Mouse (Mus musculus) heart, embryonic 14.5 days (tissue): ENCODE results near the gene Sos1. TPM values are rescaled to one million over a fixed set of nuclear protein-coding genes. Genes with fewer than 3 reads are reported as not detected.

Experiments
- ATAC-seq: fragments of 200-750 bp; cut with Nextera tagmentation; 2 replicates; pipeline ENCODE4 v1.8.0; 2017; ENCODE audit warnings: low read depth, moderate TSS enrichment; ENCODE audit not compliant: insufficient number of reproducible peaks, insufficient read depth, low FRiP score
- H3K27ac ChIP-seq, 2 experiments: fragments of 200-500 bp in 1 of 2; fragments of 300-500 bp in 1 of 2; sonication (generic) in 1 of 2; replicated peaks in 1 of 2; 2 replicates each; pipeline ENCODE4 v1.5.1; 2012 to 2014; ENCODE audit warnings: low read depth in 2 of 2, low read length in 2 of 2, control low read depth in 1 of 2, mild to moderate bottlenecking in 1 of 2, mixed read lengths in 1 of 2; ENCODE audit not compliant: control insufficient read depth in 1 of 2, insufficient read depth in 1 of 2
- H3K27me3 ChIP-seq: fragments of 300-500 bp; sonication (generic); 2 replicates; pipeline ENCODE4 v1.6.1; 2014; ENCODE audit warnings: mild to moderate bottlenecking, low read length, control low read depth; ENCODE audit not compliant: control insufficient read depth, insufficient read depth
- H3K36me3 ChIP-seq: fragments of 300-500 bp; sonication (generic); 2 replicates; pipeline ENCODE4 v1.6.1; 2014; ENCODE audit warnings: mild to moderate bottlenecking, control low read depth, low read length, mixed read lengths; ENCODE audit not compliant: control insufficient read depth, insufficient read depth
- H3K4me1 ChIP-seq, 2 experiments: fragments of 200-500 bp in 1 of 2; fragments of 300-500 bp in 1 of 2; sonication (generic) in 1 of 2; 2 replicates each; pipeline ENCODE4 v1.6.1; 2012 to 2014; ENCODE audit warnings: low read length in 2 of 2, control low read depth in 1 of 2, mixed read lengths in 1 of 2; ENCODE audit not compliant: control insufficient read depth in 2 of 2, insufficient read depth in 2 of 2
- H3K4me2 ChIP-seq: fragments of 300-500 bp; sonication (generic); 2 replicates; pipeline ENCODE4 v1.6.1; 2014; ENCODE audit warnings: mild to moderate bottlenecking, low read length
- H3K4me3 ChIP-seq, 2 experiments: fragments of 200-500 bp in 1 of 2; fragments of 300-500 bp in 1 of 2; sonication (generic) in 1 of 2; 2 replicates each; pipeline ENCODE4 v1.5.1; 2012 to 2014; ENCODE audit warnings: low read length in 2 of 2, mild to moderate bottlenecking in 2 of 2, control low read depth in 1 of 2, low read depth in 1 of 2, moderate library complexity in 1 of 2; ENCODE audit not compliant: control insufficient read depth in 1 of 2, insufficient read depth in 1 of 2
- H3K9ac ChIP-seq: fragments of 300-500 bp; sonication (generic); 2 replicates; pipeline ENCODE4 v1.6.1; 2014; ENCODE audit warnings: mild to moderate bottlenecking, low read length
- H3K9me3 ChIP-seq: fragments of 300-500 bp; sonication (generic); 2 replicates; pipeline ENCODE4 v1.6.1; 2016; ENCODE audit warnings: low read length, control low read depth; ENCODE audit not compliant: control insufficient read depth
- WGBS: fragments of 180-500 bp; shearing (Covaris S2); extraction: QIAGEN DNeasy Blood & Tissue Kit; methylation state at CpG from one replicate; pipeline ENCODE4 v1.1.7; 2014; 5-methylcytosine and 5-hydroxymethylcytosine counted together
- polyA plus RNA-seq: library from polyadenylated mRNA; unstranded; fragments of >200 nt; fragmentation: Nextera tagmentation; extraction: Ambion mirVana; gene quantifications from 2 replicates; pipeline ENCODE4 v1.2.1, GENCODE M21; 2014

The Sos1 gene
- polyA plus RNA-seq, 1 experiment from 2014 or later = 6.2 TPM

- WGBS = 57% methylated on average over 2 of the region's 2 CpGs
- no peak for ATAC-seq
These were observed 21.5 kb upstream of the Sos1 start for GRCm38 (mm10) chr17:80501805-80502172.

GRCm38 (mm10) chr17:80501037-80501804, 21.0 kb upstream of the Sos1 start:
- Histone ChIP-seq H3K4me2 (no peak overlapping the region), H3K36me3 (no peaks in the 10 kb centered on the region), H3K9ac (no peak overlapping the region), H3K27me3 (no peaks in the 10 kb centered on the region), H3K27ac (no peak overlapping the region), H3K4me3 (no peak overlapping the region), H3K4me1 (peaks cover 2 to 3% of the 10 kb centered on the region in 2 experiments; a peak in 1 of 4 replicates), H3K9me3 (no peaks in the 10 kb centered on the region)
- WGBS = 48% methylated on average over 5 of the region's 5 CpGs
- no peak for ATAC-seq

More at GRCm38 (mm10) chr17:80501805-80502172, 21.5 kb upstream of the Sos1 start:
- no peak overlapping the region for H3K4me3 ChIP-seq
- no peaks in the 10 kb centered on the region for H3K36me3 ChIP-seq
- no peak overlapping the region for H3K27ac ChIP-seq
- no peak overlapping the region for H3K9ac ChIP-seq
- peaks cover 2 to 3% of the 10 kb centered on the region in 2 experiments; a peak in 1 of 4 replicates for H3K4me1 ChIP-seq
- no peaks in the 10 kb centered on the region for H3K9me3 ChIP-seq
- H3K27me3 ChIP-seq = no peaks in the 10 kb centered on the region
- no peak overlapping the region for H3K4me2 ChIP-seq

GRCm38 (mm10) chr17:80500025-80500424, 19.8 kb upstream of the Sos1 start:
- no peak overlapping the region for H3K4me3 ChIP-seq
- 62% methylated on average over 4 of the region's 4 CpGs for WGBS
- no peak for ATAC-seq

GRCm38 (mm10) chr17:80498600-80499268, 18.5 kb upstream of the Sos1 start:
- 67% methylated on average over 11 of the region's 11 CpGs for WGBS
- Histone ChIP-seq H3K4me1 (peaks cover 2 to 3% of the 10 kb centered on the region in 2 experiments; a peak in 1 of 4 replicates), H3K4me3 (no peak overlapping the region), H3K27me3 (no peaks in the 10 kb centered on the region), H3K4me2 (no peak overlapping the region), H3K36me3 (no peaks in the 10 kb centered on the region), H3K27ac (no peak overlapping the region), H3K9me3 (no peaks in the 10 kb centered on the region), H3K9ac (no peak overlapping the region)
- ATAC-seq = no peak

More at GRCm38 (mm10) chr17:80500025-80500424, 19.8 kb upstream of the Sos1 start:
- Histone ChIP-seq H3K9me3 (no peaks in the 10 kb centered on the region), H3K27me3 (no peaks in the 10 kb centered on the region), H3K36me3 (no peaks in the 10 kb centered on the region), H3K4me2 (no peak overlapping the region), H3K27ac (no peak overlapping the region), H3K4me1 (peaks cover 2 to 3% of the 10 kb centered on the region in 2 experiments; a peak in 1 of 4 replicates), H3K9ac (no peak overlapping the region)

GRCm38 (mm10) chr17:80497183-80497601, 16.9 kb upstream of the Sos1 start:
- H3K4me1 ChIP-seq = peaks cover 0 to 3% of the 10 kb centered on the region in 2 experiments; a peak in 1 of 4 replicates
- no peak overlapping the region for H3K9ac ChIP-seq
- 83% methylated on average over 9 of the region's 9 CpGs for WGBS
- H3K27ac ChIP-seq = no peak overlapping the region
- no peak overlapping the region for H3K4me3 ChIP-seq
- H3K27me3 ChIP-seq = no peaks in the 10 kb centered on the region
- H3K4me2 ChIP-seq = no peak overlapping the region
- ATAC-seq = no peak
- no peaks in the 10 kb centered on the region for H3K36me3 ChIP-seq
- H3K9me3 ChIP-seq = no peaks in the 10 kb centered on the region

- Histone ChIP-seq H3K36me3 (no peaks in the 10 kb centered on the region), H3K4me2 (no peak overlapping the region), H3K4me3 (no peak overlapping the region), H3K4me1 (peaks cover 0 to 3% of the 10 kb centered on the region in 2 experiments; a peak in 1 of 4 replicates), H3K27me3 (no peaks in the 10 kb centered on the region), H3K9me3 (no peaks in the 10 kb centered on the region), H3K9ac (no peak overlapping the region), H3K27ac (no peak overlapping the region)
- 84% methylated on average over 8 of the region's 8 CpGs for WGBS
- no peak for ATAC-seq
These were observed 16.4 kb upstream of the Sos1 start for GRCm38 (mm10) chr17:80496607-80497170.

- H3K9me3 ChIP-seq = no peaks in the 10 kb centered on the region
- H3K4me1 ChIP-seq = peaks cover 0 to 1% of the 10 kb centered on the region in 2 experiments; a peak in 1 of 4 replicates
- H3K4me3 ChIP-seq = no peak overlapping the region
- H3K27me3 ChIP-seq = no peaks in the 10 kb centered on the region
- H3K4me2 ChIP-seq = no peak overlapping the region
- no peak overlapping the region for H3K27ac ChIP-seq
- no peak overlapping the region for H3K9ac ChIP-seq
- 75% methylated on average over 6 of the region's 6 CpGs for WGBS
- no peaks in the 10 kb centered on the region for H3K36me3 ChIP-seq
- no peak for ATAC-seq
These were observed 15.9 kb upstream of the Sos1 start for GRCm38 (mm10) chr17:80496185-80496584.
